Comparison of ENCODE assay signal across 14 mouse cellular contexts in genomic region chr2:158670571-158670970, GRCm38 (mm10). TPM values are rescaled to one million over a fixed set of nuclear protein-coding genes. Genes with fewer than 3 reads are reported as not detected.
DNase-seq lines count a peak whose midpoint lies in the region; ATAC-seq and TF ChIP-seq lines count a peak whose summit lies in the region.
"Had no signal": no experiment of that assay in that cellular context is flagged by ENCODE, and none has a peak within 500 bp of the region (broad histone marks: within the 10 kb centered on the region; RNA-seq: fewer than 3 reads in every experiment).

No protein-coding gene starts in this region.

- H3K27me3 ChIP-seq in hindbrain, postnatal 0 days (ENCODE audit: insufficient read depth, low read length) = no peaks in the 10 kb centered on the region
- peaks cover 46% of the 10 kb centered on the region for H3K27me3 ChIP-seq in hindbrain, embryonic 12.5 days
- H3K27me3 ChIP-seq in spleen, adult 2 months (ENCODE audit: control insufficient read depth, insufficient read depth, low read length) = no peaks in the 10 kb centered on the region
- H3K27me3 ChIP-seq in kidney, embryonic 15.5 days = peaks cover 50% of the 10 kb centered on the region

- no peak for TF ChIP-seq POLR2A in spleen, adult 2 months (IDR thresholded peaks at IDR 0.05; ENCODE audit: low read depth, low read length)

- peak overlapping the region; percentile 85; the same call in 1 of the 2 replicates for H3K4me2 ChIP-seq in hindbrain, postnatal 0 days (ENCODE audit: low read depth, low read length)
- no peak overlapping the region for H3K4me2 ChIP-seq in hindbrain, embryonic 12.5 days (replicated peaks)
- H3K4me2 ChIP-seq in kidney, embryonic 15.5 days = peak overlapping the region; percentile 98
- H3K4me2 ChIP-seq: heart, embryonic 12.5 days; limb, embryonic 13.5 days; stomach, embryonic 15.5 days had no signal

- H3K36me3 ChIP-seq in hindbrain, postnatal 0 days (ENCODE audit: insufficient read depth, low read length) = no peaks in the 10 kb centered on the region
- no peaks in the 10 kb centered on the region for H3K36me3 ChIP-seq in hindbrain, embryonic 12.5 days
- 0 out of 2 replicates have a peak, but pooled peaks cover 3% of the 10 kb centered on the region for H3K36me3 ChIP-seq in spleen, adult 2 months (ENCODE audit: control insufficient read depth, insufficient read depth, low read length)
- no peaks in the 10 kb centered on the region for H3K36me3 ChIP-seq in kidney, embryonic 15.5 days
- H3K36me3 ChIP-seq: heart, embryonic 12.5 days; limb, embryonic 13.5 days; stomach, embryonic 15.5 days had no signal

- no peak overlapping the region for H3K9ac ChIP-seq in hindbrain, postnatal 0 days (replicated peaks; ENCODE audit: low read length)
- H3K9ac ChIP-seq in hindbrain, embryonic 12.5 days = no peak overlapping the region
- no peak overlapping the region for H3K9ac ChIP-seq in kidney, embryonic 15.5 days
- H3K9ac ChIP-seq: heart, embryonic 12.5 days; limb, embryonic 13.5 days; stomach, embryonic 15.5 days had no signal

- no peaks in the 10 kb centered on the region for H3K9me3 ChIP-seq in hindbrain, postnatal 0 days (ENCODE audit: low read length)
- H3K9me3 ChIP-seq in hindbrain, embryonic 12.5 days (replicated peaks) = no peaks in the 10 kb centered on the region
- H3K9me3 ChIP-seq in kidney, embryonic 15.5 days (replicated peaks) = no peaks in the 10 kb centered on the region
- H3K9me3 ChIP-seq: limb, embryonic 13.5 days; stomach, embryonic 15.5 days had no signal

- DNase-seq in hindbrain, postnatal 0 days (ENCODE audit: low spot score) = no peak
- no peak for DNase-seq in spleen, adult 2 months (ENCODE audit: low read depth in 1 of 2, low spot score in 2 of 2)
- no peak for DNase-seq in spleen, adult 12 weeks (ENCODE audit: low spot score)
- no peak for DNase-seq in adrenal gland, adult 8-10 months
- DNase-seq in gastrocnemius, postnatal 14 days = no peak
- DNase-seq: adrenal gland, postnatal 10 days; right cerebral cortex, adult 18-20 months had no signal

- H3K4me1 ChIP-seq in hindbrain, postnatal 0 days (ENCODE audit: insufficient read depth, low read length) = peaks cover 18% of the 10 kb centered on the region
- H3K4me1 ChIP-seq in hindbrain, embryonic 12.5 days = peaks cover 49% of the 10 kb centered on the region
- H3K4me1 ChIP-seq in spleen, adult 2 months (ENCODE audit: control insufficient read depth, insufficient read depth, insufficient read length) = peaks cover 50% of the 10 kb centered on the region
- H3K4me1 ChIP-seq in kidney, embryonic 15.5 days = peaks cover 75% of the 10 kb centered on the region

- no peak overlapping the region for H3K4me3 ChIP-seq in hindbrain, postnatal 0 days (ENCODE audit: low read length)
- no peak overlapping the region for H3K4me3 ChIP-seq in hindbrain, embryonic 12.5 days
- no peak overlapping the region for H3K4me3 ChIP-seq in spleen, adult 2 months (ENCODE audit: extremely low read depth, insufficient read depth, insufficient read length)
- no peak overlapping the region for H3K4me3 ChIP-seq in kidney, embryonic 15.5 days (replicated peaks)
- H3K4me3 ChIP-seq: heart, embryonic 12.5 days; limb, embryonic 13.5 days; myocyte; stomach, embryonic 15.5 days had no signal

- H3K27ac ChIP-seq in hindbrain, postnatal 0 days = no peak overlapping the region
- no peak overlapping the region for H3K27ac ChIP-seq in hindbrain, embryonic 12.5 days
- H3K27ac ChIP-seq in spleen, adult 2 months (ENCODE audit: insufficient read depth, low read length) = peak overlapping the region; percentile 91
- peak overlapping the region; percentile 75 for H3K27ac ChIP-seq in kidney, embryonic 15.5 days
- H3K27ac ChIP-seq: limb, embryonic 13.5 days; macrophage; stomach, embryonic 15.5 days had no signal

- intact Hi-C loops in gastrocnemius, postnatal 14 days (cut with DNase I; ENCODE audit: low total_unique reads) = no loop called here

- whole genome bisulfite sequencing in hindbrain, postnatal 0 days = 33% methylated on average over 10 of the region's 10 CpGs
- 24% methylated on average over 10 of the region's 10 CpGs for WGBS in hindbrain, embryonic 12.5 days
- WGBS in spleen, adult 2 months = 72% methylated on average over 10 of the region's 10 CpGs
- 28% methylated on average over 10 of the region's 10 CpGs for WGBS in kidney, embryonic 15.5 days

- ATAC-seq in hindbrain, postnatal 0 days = no peak
- no peak for ATAC-seq in hindbrain, embryonic 12.5 days (ENCODE audit: low FRiP score)
- ATAC-seq in kidney, embryonic 15.5 days (replicated peaks; ENCODE audit: low FRiP score) = peak; percentile 76

- no peak for TF ChIP-seq CTCF in hindbrain, postnatal 0 days (IDR thresholded peaks at IDR 0.05; ENCODE audit: low read depth)
- no peak for TF ChIP-seq CTCF in spleen, adult 2 months (IDR thresholded peaks at IDR 0.05; ENCODE audit: extremely low read depth, insufficient read depth, insufficient read length, insufficient replicate concordance)

RNA-seq across cellular contexts. Expression of gene Ppp1r16b, which starts 5.4 kb away (rescaled TPM):
- 25.9 and 32.4 TPM in 2 replicates for total RNA-seq in hindbrain, postnatal 0 days (2014; rRNA removed)
- 29.7 and 30.3 TPM in 2 replicates for polyA plus RNA-seq in hindbrain, postnatal 0 days (2015; fragmentation: Nextera tagmentation; extraction: Ambion mirVana)
- 3.7 and 3.8 TPM in 2 replicates for polyA plus RNA-seq in hindbrain, embryonic 12.5 days (2016; fragmentation: Nextera tagmentation; extraction: Ambion mirVana)
- polyA plus RNA-seq in spleen, adult 2 months (2012; rRNA removed) = 17.6 and 18.6 TPM in 2 replicates
- polyA plus RNA-seq in kidney, embryonic 15.5 days (2015; fragmentation: Nextera tagmentation; extraction: Ambion mirVana) = 14.9 and 15.3 TPM in 2 replicates
- total RNA-seq in adrenal gland, adult 8-10 months (2022) = 10 to 100 TPM in 3 of 4 experiments, 1 to 10 TPM in 1; 9.9 to 13.8 (median 11.1) TPM
- total RNA-seq in gastrocnemius, postnatal 14 days (2021) = 1 to 10 TPM; 7.5 to 8.8 TPM

RNA-seq across cellular contexts. Expression of gene Actr5, which starts 45.9 kb away (rescaled TPM):
- total RNA-seq in hindbrain, postnatal 0 days (2014; rRNA removed) = 18.0 and 25.4 TPM in 2 replicates
- polyA plus RNA-seq in hindbrain, postnatal 0 days (2015; fragmentation: Nextera tagmentation; extraction: Ambion mirVana) = 8.0 and 8.6 TPM in 2 replicates
- polyA plus RNA-seq in hindbrain, embryonic 12.5 days (2016; fragmentation: Nextera tagmentation; extraction: Ambion mirVana) = 21.1 and 23.7 TPM in 2 replicates
- 9.4 and 11.6 TPM in 2 replicates for polyA plus RNA-seq in spleen, adult 2 months (2012; rRNA removed)
- 10.9 and 12.3 TPM in 2 replicates for polyA plus RNA-seq in kidney, embryonic 15.5 days (2015; fragmentation: Nextera tagmentation; extraction: Ambion mirVana)
- 10 to 100 TPM; 13.2 to 19.7 (median 14.6) TPM for total RNA-seq in adrenal gland, adult 8-10 months (2022)
- total RNA-seq in gastrocnemius, postnatal 14 days (2021) = 1 to 10 TPM; 3.2 to 4.1 TPM

Comparison
In these comparisons a context has a peak if more than half of its experiments do, and no peak if none do; other contexts are left out.
1. H3K27ac ChIP-seq: peak in spleen, adult 2 months (single experiment) and kidney, embryonic 15.5 days (single experiment); none in hindbrain, postnatal 0 days (single experiment) and hindbrain, embryonic 12.5 days (single experiment).